Mouse (Mus musculus) WW6 (cell line): ENCODE data around the gene Cnga2.

ENCODE experiments used
- DNase-seq: peaks from one replicate; pipeline ENCODE4 v3.0.0-alpha.2; 2013; ENCODE audit warnings: low read depth, low spot score

Gene Cnga2

DNA sequence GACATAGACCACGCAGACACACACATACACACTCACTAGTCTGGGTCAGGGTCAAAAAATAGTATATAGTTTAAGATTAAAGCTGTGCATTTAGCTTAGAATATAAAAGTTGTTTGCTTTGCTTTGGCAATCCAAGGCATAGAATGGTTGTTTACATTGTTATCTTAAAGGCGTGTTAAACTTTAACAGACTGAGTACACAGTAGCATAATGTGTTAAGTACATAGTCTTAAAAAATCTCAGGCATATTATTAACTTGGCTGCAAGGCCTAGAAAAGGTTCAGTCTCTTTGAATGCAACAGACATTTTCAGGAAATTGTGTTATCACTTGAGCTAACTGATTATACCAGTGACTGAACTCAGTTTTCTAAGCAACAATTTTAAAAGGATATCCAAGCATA lies 56.3 kb downstream of the Cnga2 start:
- no peak for DNase-seq
